Mouse (Mus musculus): ENCODE data around the gene Gm973.

DNA sequence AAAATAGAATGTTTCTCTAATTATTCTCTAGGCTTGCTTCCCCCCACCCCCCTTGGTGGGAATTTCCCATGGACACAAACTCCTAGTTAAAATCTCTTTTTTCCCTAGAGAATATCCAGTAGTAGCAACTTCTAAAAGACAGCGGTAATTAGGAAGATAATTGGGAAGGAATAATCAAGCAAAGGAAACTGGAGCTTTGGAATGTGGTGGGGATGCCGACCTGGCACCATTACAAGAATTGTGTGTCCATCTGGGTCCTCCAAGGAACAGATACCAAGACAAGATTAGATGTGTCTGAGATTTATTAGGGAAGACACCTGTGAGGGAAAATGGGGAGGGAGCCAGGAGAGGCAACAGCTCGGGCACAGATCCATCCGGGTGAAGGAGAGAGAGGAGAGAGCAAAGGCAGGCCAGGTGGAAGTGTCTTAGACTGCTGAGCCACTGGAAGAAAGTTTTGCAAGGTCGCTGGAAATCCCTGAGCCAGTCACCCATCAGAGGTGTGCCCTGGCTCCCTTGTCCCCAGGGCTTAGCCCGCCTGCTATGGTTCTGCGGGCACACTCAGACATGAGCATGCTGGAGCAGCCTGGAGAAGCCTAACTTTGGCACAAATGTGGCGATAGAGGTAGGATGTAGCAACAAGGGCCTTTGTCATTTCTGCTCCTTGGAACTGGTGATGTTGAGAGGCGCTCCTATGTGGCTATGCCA is 4.3 kb upstream of the Gm973 start:
- TF ChIP-seq TAL1 (IDR thresholded peaks at IDR 0.05; ENCODE audit: low read length) (no peak), GATA1 (IDR thresholded peaks at IDR 0.05; ENCODE audit: low read length) (no peak)
